Mouse (Mus musculus) cerebellum, adult 2 months (tissue): ENCODE measurements around the gene Patl2. TPM values are rescaled to one million over a fixed set of nuclear protein-coding genes. Genes with fewer than 3 reads are reported as not detected.

Source experiments
- DNase-seq, 2 experiments: peaks; one replicate each; pipeline ENCODE4 v3.0.0; 2021
- H3K27ac ChIP-seq: fragments of 200-500 bp; 2 replicates; pipeline ENCODE4 v1.5.1; 2012; ENCODE audit warnings: low read length, control low read depth, inconsistent platforms; ENCODE audit not compliant: insufficient read depth
- H3K27me3 ChIP-seq: fragments of 200-500 bp; 2 replicates; pipeline ENCODE4 v1.6.1; 2012; ENCODE audit warnings: inconsistent platforms, mild to moderate bottlenecking, low read length, moderate library complexity; ENCODE audit not compliant: control insufficient read depth, insufficient read depth
- H3K4me1 ChIP-seq: fragments of 200-500 bp; 2 replicates; pipeline ENCODE4 v1.6.1; 2011; ENCODE audit warnings: low read length; ENCODE audit not compliant: control insufficient read depth, insufficient read depth
- H3K4me3 ChIP-seq: fragments of 200-500 bp; replicated peaks from 2 replicates; pipeline ENCODE3; 2011; ENCODE audit warnings: mild to moderate bottlenecking, low read depth, low read length, control low read depth; ENCODE audit not compliant: insufficient read depth
- CTCF ChIP-seq: fragments of 200-500 bp; IDR thresholded peaks from 2 replicates; pipeline ENCODE4 v1.5.1; 2011; ENCODE audit warnings: low read depth, mild to moderate bottlenecking, control low read depth, low read length, moderate library complexity, borderline replicate concordance; ENCODE audit not compliant: insufficient read depth
- POLR2A ChIP-seq: fragments of 200-500 bp; IDR thresholded peaks from 2 replicates; pipeline ENCODE4 v1.6.1; 2011; ENCODE audit warnings: low read length, control low read depth, borderline replicate concordance; ENCODE audit not compliant: insufficient read depth
- WGBS: fragments of 180-500 bp; shearing (Covaris S2); methylation state at CpG from one replicate; pipeline ENCODE4 v1.1.7; 2018; 5-methylcytosine and 5-hydroxymethylcytosine counted together
- polyA plus RNA-seq: library from polyadenylated mRNA; depleted of rRNA; stranded (reverse); fragments of >200 nt; gene quantifications from 2 replicates; pipeline ENCODE4 v1.2.3, GENCODE M21; 2012; rRNA removed

Gene Patl2
- polyA plus RNA-seq = 0.19 and 0.21 TPM in 2 replicates

GRCm38 (mm10) chr2:122186106-122186505, at the start of gene Patl2, which contains the start of gene Terb2:
Gene Patl2 (minus strand): TSS chr2:122186189.
Gene Terb2 (plus strand): TSS chr2:122186272.
- Histone ChIP-seq H3K4me3 (no peak within 1 kb of the TSS), H3K27me3 (no peaks in the 10 kb centered on the region), H3K27ac (no peak within 1 kb of the TSS), H3K4me1 (no peaks in the 10 kb centered on the region)
- DNase-seq = no peak
- no peak for TF ChIP-seq POLR2A
- TF ChIP-seq CTCF = no peak
- WGBS = 85% methylated on average over 17 of the region's 17 CpGs

- 48% methylated on average over 2 of the region's 2 CpGs for WGBS
- H3K27ac ChIP-seq = no peak overlapping the region
- TF ChIP-seq POLR2A (no peak), CTCF (no peak)
- H3K4me3 ChIP-seq = no peak overlapping the region
- no peak for DNase-seq
- no peaks in the 10 kb centered on the region for H3K4me1 ChIP-seq
- H3K27me3 ChIP-seq = no peaks in the 10 kb centered on the region
These were observed 49.4 kb upstream of the Patl2 start for GRCm38 (mm10) chr2:122235425-122235824.

GRCm38 (mm10) chr2:122234611-122235288, 48.8 kb upstream of the Patl2 start, which contains the start of gene Sord:
Gene Sord (plus strand): TSS chr2:122234749.
- Histone ChIP-seq H3K4me3 (peak within 1 kb of the TSS; percentile 85), H3K27me3 (no peaks in the 10 kb centered on the region), H3K4me1 (no peaks in the 10 kb centered on the region), H3K27ac (no peak within 1 kb of the TSS)
- peak; percentile 70 to 74 for DNase-seq
- no peak; the same call in 1 of the 2 replicates for TF ChIP-seq POLR2A
- no peak for TF ChIP-seq CTCF
- WGBS = 2% methylated on average over 35 of the region's 35 CpGs

- WGBS = 3% methylated on average over 26 of the region's 26 CpGs
- TF ChIP-seq POLR2A = 0 out of 2 replicates have a peak, but pooled peaks have one; percentile 5
- no peak for TF ChIP-seq CTCF
- H3K27ac ChIP-seq = no peak overlapping the region
- H3K4me3 ChIP-seq = peak overlapping the region; percentile 85
- peak; percentile 53 to 54 for DNase-seq
- no peaks in the 10 kb centered on the region for H3K27me3 ChIP-seq
- H3K4me1 ChIP-seq = no peaks in the 10 kb centered on the region
These were observed 48.0 kb upstream of the Patl2 start for GRCm38 (mm10) chr2:122233759-122234557.

GRCm38 (mm10) chr2:122233341-122233740, 47.4 kb upstream of the Patl2 start:
- Histone ChIP-seq H3K4me1 (no peaks in the 10 kb centered on the region), H3K27ac (no peak overlapping the region), H3K27me3 (no peaks in the 10 kb centered on the region), H3K4me3 (no peak overlapping the region)
- TF ChIP-seq CTCF (no peak), POLR2A (no peak)
- no peak for DNase-seq
- 51% methylated on average over 5 of the region's 5 CpGs for WGBS

GRCm38 (mm10) chr2:122231616-122232015, 45.6 kb upstream of the Patl2 start:
- Histone ChIP-seq H3K4me1 (no peaks in the 10 kb centered on the region), H3K4me3 (no peak overlapping the region), H3K27ac (no peak overlapping the region), H3K27me3 (no peaks in the 10 kb centered on the region)
- WGBS = 78% methylated on average over 9 of the region's 9 CpGs
- no peak for DNase-seq
- TF ChIP-seq POLR2A (no peak), CTCF (no peak)

GRCm38 (mm10) chr2:122230395-122230794, 44.4 kb upstream of the Patl2 start:
- no peak for TF ChIP-seq POLR2A
- TF ChIP-seq CTCF = no peak
- no peak for DNase-seq
- H3K4me1 ChIP-seq = no peaks in the 10 kb centered on the region
- H3K27me3 ChIP-seq = no peaks in the 10 kb centered on the region
- H3K27ac ChIP-seq = no peak overlapping the region
- 82% methylated on average over 6 of the region's 6 CpGs for WGBS
- no peak overlapping the region for H3K4me3 ChIP-seq

- H3K27me3 ChIP-seq = no peaks in the 10 kb centered on the region
- DNase-seq = no peak
- no peaks in the 10 kb centered on the region for H3K4me1 ChIP-seq
- H3K27ac ChIP-seq = no peak overlapping the region
- no peak overlapping the region for H3K4me3 ChIP-seq
- TF ChIP-seq CTCF (no peak), POLR2A (no peak)
These were observed 37.7 kb upstream of the Patl2 start for GRCm38 (mm10) chr2:122223654-122224053.
